Mouse (Mus musculus) heart, adult 2 months (tissue): ENCODE data around the gene Egfl8. TPM values are rescaled to one million over a fixed set of nuclear protein-coding genes. Genes with fewer than 3 reads are reported as not detected.

ENCODE experiments used
- DNase-seq, 2 experiments: peaks; one replicate each; pipeline ENCODE4 v3.0.0; 2021
- H3K27ac ChIP-seq: fragments of 200-600 bp; 2 replicates; pipeline ENCODE4 v1.8.1; 2022
- H3K27me3 ChIP-seq: fragments of 200-500 bp; 2 replicates; pipeline ENCODE4 v1.6.1; 2012; ENCODE audit warnings: mild to moderate bottlenecking, low read length, inconsistent platforms, mixed read lengths; ENCODE audit not compliant: control insufficient read depth, insufficient read depth
- H3K36me3 ChIP-seq: fragments of 200-500 bp; 2 replicates; pipeline ENCODE4 v1.6.1; 2012; ENCODE audit warnings: low read length, inconsistent platforms; ENCODE audit not compliant: control insufficient read depth, insufficient read depth
- H3K4me1 ChIP-seq: fragments of 200-500 bp; 2 replicates; pipeline ENCODE4 v1.6.1; 2011; ENCODE audit warnings: low read length; ENCODE audit not compliant: control insufficient read depth, insufficient read depth
- H3K4me3 ChIP-seq: fragments of 200-600 bp; 2 replicates; pipeline ENCODE4 v1.8.1; 2022
- H3K79me2 ChIP-seq: fragments of 200-500 bp; replicated peaks from 2 replicates; pipeline ENCODE4 v1.6.1; 2012; ENCODE audit warnings: mild to moderate bottlenecking, inconsistent platforms, low read length, moderate library complexity, mixed read lengths; ENCODE audit not compliant: control insufficient read depth, insufficient read depth
- H3K9ac ChIP-seq: fragments of 200-500 bp; 2 replicates; pipeline ENCODE4 v1.6.1; 2012; ENCODE audit warnings: low read depth, mild to moderate bottlenecking, control low read depth, inconsistent platforms, low read length, mixed read lengths
- CTCF ChIP-seq: fragments of 200-600 bp; IDR thresholded peaks from 2 replicates; pipeline ENCODE4 v1.8.1; 2022; ENCODE audit warnings: antibody characterized with exemption, mild to moderate bottlenecking, moderate library complexity
- EP300 ChIP-seq: fragments of 200-500 bp; IDR thresholded peaks from 2 replicates; pipeline ENCODE4 v1.6.1; 2011; ENCODE audit warnings: low read depth, low read length, control low read depth; ENCODE audit not compliant: insufficient read depth
- POLR2A ChIP-seq: fragments of 200-500 bp; IDR thresholded peaks from 2 replicates; pipeline ENCODE4 v1.6.1; 2011; ENCODE audit warnings: mild to moderate bottlenecking, low read depth, low read length, control low read depth; ENCODE audit not compliant: insufficient read depth
- WGBS: fragments of 180-500 bp; shearing (Covaris S2); methylation state at CpG from one replicate; pipeline ENCODE4 v1.1.7; 2018; 5-methylcytosine and 5-hydroxymethylcytosine counted together
- intact Hi-C: fragments of 180-260 bp; cut with DNase I; formaldehyde crosslinking; loops from one replicate; pipeline ENCODE4 v1.15.1; 2025
- polyA plus RNA-seq: library from polyadenylated mRNA; depleted of rRNA; stranded (reverse); fragments of >200 nt; gene quantifications from 2 replicates; pipeline ENCODE4 v1.2.3, GENCODE M21; 2012
- total RNA-seq, 2 experiments: library from RNA; stranded (reverse); gene quantifications; 2 replicates each; pipeline ENCODE4 v1.2.3; 2021

Egfl8 gene
- total and polyA plus RNA-seq, 3 experiments = 1.2 to 2.4 (median 1.8) TPM

DNA sequence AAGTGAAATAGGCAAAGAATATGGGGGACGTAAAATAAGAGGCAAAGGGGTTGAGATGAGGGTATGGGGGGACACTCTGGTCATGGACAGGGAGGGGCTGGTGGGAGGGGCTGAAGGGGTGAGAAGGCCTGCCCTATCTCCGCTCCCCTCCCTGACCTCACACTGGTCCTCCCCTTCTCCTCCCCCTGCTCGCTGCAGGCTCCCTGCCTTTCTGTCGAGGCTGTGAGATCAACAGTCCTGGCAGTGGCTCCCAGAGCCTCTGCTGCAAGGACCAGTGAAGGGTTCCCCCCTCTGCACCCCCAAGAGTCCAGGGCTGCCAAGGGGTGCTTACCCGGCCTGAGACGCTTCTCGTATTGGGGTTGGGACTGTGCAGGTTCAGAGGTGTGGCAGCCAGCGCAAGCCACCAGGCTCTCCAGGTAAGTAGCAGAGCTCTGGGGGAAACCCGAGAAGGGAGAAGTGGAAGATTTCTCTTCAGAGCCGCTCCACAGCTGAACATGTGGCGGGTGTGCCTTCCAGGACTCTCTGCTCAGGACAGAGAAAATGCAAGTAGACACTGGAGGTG lies 44.6 kb upstream of the Egfl8 start:
- no peaks in the 10 kb centered on the region for H3K36me3 ChIP-seq
- H3K27ac ChIP-seq = peak overlapping the region; percentile 85
- peak; percentile 67 to 69 for DNase-seq
- TF ChIP-seq CTCF = no peak
- peak; percentile 70 for TF ChIP-seq POLR2A
- intact Hi-C loops = no loop called here
- H3K79me2 ChIP-seq = no peaks in the 10 kb centered on the region
- H3K27me3 ChIP-seq = no peaks in the 10 kb centered on the region
- 33% methylated on average over 11 of the region's 11 CpGs for WGBS
- peak overlapping the region; percentile 28 for H3K9ac ChIP-seq
- H3K4me1 ChIP-seq = peaks cover 27% of the 10 kb centered on the region
- H3K4me3 ChIP-seq = peak overlapping the region; percentile 44

DNA sequence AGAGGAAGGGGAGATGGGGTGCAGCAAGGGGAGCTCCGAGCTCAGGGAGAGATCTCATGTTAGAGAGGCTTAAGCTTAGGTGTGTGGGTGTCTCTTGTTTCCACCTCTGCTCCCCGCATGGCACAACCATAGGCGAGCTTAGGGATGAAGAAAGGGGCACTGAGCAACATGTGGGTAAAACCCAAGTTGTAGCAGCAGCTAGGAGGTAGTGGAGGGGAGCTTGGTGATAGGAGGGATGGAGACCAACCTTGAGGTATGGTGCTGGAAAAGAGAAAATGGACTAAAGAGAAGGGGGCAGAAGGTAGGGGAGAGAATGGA lies 44.1 kb upstream of the Egfl8 start:
- H3K4me3 ChIP-seq = no peak overlapping the region
- intact Hi-C loops = loop anchor here (5.0 kb wide), 1 partner anchor 32 kb away; no protein-coding TSS in a partner anchor
- peak overlapping the region; percentile 85 for H3K27ac ChIP-seq
- DNase-seq = no peak
- TF ChIP-seq POLR2A (no peak), CTCF (no peak), EP300 (no peak)
- no peak overlapping the region for H3K9ac ChIP-seq
- H3K4me1 ChIP-seq = peaks cover 31% of the 10 kb centered on the region
- H3K27me3 ChIP-seq = no peaks in the 10 kb centered on the region
- H3K79me2 ChIP-seq = no peaks in the 10 kb centered on the region
- WGBS = 65% methylated on average over 3 of the region's 3 CpGs
- no peaks in the 10 kb centered on the region for H3K36me3 ChIP-seq

DNA sequence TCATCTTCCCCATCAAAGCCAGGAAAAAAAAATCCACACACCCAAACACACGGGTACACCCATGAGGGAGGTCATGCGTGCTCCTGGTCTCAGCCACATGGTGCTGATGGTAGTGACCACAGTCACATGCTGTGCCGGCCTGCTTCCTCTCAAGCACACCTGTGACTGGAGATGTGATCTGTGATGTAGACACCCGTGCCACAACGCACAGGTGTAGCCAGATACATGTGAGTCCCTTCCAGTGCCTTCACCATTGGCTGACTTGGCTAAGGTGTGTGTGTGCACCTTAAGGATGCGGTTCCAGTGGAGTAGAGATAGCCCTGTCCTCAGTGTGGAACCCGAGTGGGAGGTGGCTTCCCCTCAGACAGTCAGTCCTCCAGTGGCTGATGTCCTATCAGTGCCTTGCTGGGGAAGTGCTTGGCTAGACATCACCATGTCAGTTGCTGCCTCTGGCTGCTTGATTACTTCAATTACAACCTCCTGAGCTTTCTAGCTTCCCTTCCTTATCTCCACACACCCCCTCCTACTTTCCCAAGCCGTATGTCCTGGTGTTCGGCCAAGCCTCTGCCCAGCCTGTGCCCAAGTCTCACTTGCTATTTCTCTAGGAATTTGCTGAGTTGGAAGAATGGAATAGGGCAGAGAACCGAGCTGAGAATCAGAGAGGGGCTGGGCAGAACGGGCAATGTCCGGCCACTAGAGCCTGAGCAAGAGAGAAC lies 43.6 kb upstream of the Egfl8 start:
- Histone ChIP-seq H3K9ac (no peak overlapping the region), H3K27me3 (no peaks in the 10 kb centered on the region), H3K4me1 (peaks cover 33% of the 10 kb centered on the region), H3K79me2 (no peaks in the 10 kb centered on the region), H3K36me3 (no peaks in the 10 kb centered on the region), H3K27ac (peak overlapping the region; percentile 85), H3K4me3 (no peak overlapping the region)
- peak in 1 of 2 experiments; percentile 31 for DNase-seq
- no peak for TF ChIP-seq POLR2A
- TF ChIP-seq CTCF = no peak
- no peak for TF ChIP-seq EP300
- WGBS = 40% methylated on average over 12 of the region's 12 CpGs
- intact Hi-C loops = loop anchor here (5.0 kb wide), 1 partner anchor 33 kb away; no protein-coding TSS in a partner anchor

DNA sequence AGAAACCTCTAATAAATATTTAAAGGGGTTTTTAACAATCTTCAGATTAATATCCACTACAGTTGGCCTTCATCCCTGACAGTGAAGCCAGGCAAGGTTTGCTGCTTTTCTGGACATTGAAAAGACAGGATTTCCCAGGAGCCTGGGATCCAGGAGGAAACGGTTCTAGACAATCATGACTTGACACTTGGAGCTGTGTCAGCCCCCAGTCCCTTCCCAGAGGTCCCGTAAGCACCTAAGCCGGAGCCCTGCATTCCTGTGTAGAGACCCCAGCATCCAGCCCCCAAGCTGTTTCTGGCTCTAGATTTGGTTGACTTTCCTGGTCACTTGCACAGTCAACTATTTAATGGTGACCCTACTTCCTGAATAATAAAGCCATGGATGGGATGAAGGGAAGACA lies 42.8 kb upstream of the Egfl8 start:
- Histone ChIP-seq H3K9ac (no peak overlapping the region), H3K4me3 (no peak overlapping the region), H3K79me2 (no peaks in the 10 kb centered on the region), H3K27ac (peak overlapping the region; percentile 85), H3K36me3 (no peaks in the 10 kb centered on the region), H3K4me1 (peaks cover 36% of the 10 kb centered on the region), H3K27me3 (no peaks in the 10 kb centered on the region)
- TF ChIP-seq POLR2A (no peak), CTCF (no peak), EP300 (no peak)
- WGBS = 53% methylated on average over 3 of the region's 3 CpGs
- intact Hi-C loops = loop anchor here (5.0 kb wide), 1 partner anchor 34 kb away; no protein-coding TSS in a partner anchor
- no peak for DNase-seq

- Histone ChIP-seq H3K4me1 (peaks cover 33% of the 10 kb centered on the region), H3K4me3 (no peak overlapping the region), H3K36me3 (no peaks in the 10 kb centered on the region), H3K27me3 (no peaks in the 10 kb centered on the region), H3K27ac (peak overlapping the region; percentile 85), H3K9ac (no peak overlapping the region), H3K79me2 (no peaks in the 10 kb centered on the region)
- intact Hi-C loops = loop anchor here (5.0 kb wide), 1 partner anchor 34 kb away; no protein-coding TSS in a partner anchor
- 55% methylated on average over 2 of the region's 2 CpGs for WGBS
- TF ChIP-seq EP300 (no peak), POLR2A (no peak), CTCF (no peak)
- no peak for DNase-seq
Observed at GRCm38 (mm10) chr17:34658145-34658544, 42.4 kb upstream of the Egfl8 start.

DNA sequence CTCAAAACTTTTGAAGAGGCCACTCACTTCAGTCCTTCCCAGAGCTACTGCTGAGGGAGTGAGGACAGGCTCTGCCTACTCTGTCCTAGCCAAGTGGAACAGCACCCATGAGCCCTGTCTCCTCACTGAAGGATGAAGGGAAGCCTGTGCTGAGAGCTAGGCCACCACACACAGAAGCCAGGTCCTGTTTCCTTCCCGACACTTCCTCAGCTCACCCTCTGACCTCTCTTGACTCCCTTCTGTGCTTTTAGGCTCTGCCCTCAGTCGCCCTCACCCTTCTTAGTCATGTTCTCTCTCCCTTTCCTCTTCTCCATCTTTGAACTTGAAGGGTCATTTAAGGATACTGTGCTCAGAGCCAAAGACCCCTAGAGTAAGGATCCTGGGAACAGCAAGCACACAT lies 41.5 kb upstream of the Egfl8 start:
- peak overlapping the region; percentile 83 for H3K27ac ChIP-seq
- WGBS = 18% methylated on average over 2 of the region's 2 CpGs
- no peak for DNase-seq

More for the DNA sequence above, 41.5 kb upstream of the Egfl8 start:
- H3K79me2 ChIP-seq = no peaks in the 10 kb centered on the region
- no peak overlapping the region for H3K9ac ChIP-seq
- H3K36me3 ChIP-seq = no peaks in the 10 kb centered on the region
- TF ChIP-seq EP300 (no peak), POLR2A (no peak), CTCF (no peak)
- intact Hi-C loops = loop anchor here (5.0 kb wide), 1 partner anchor 35 kb away; no protein-coding TSS in a partner anchor
- H3K27me3 ChIP-seq = no peaks in the 10 kb centered on the region
- peaks cover 33% of the 10 kb centered on the region for H3K4me1 ChIP-seq
- H3K4me3 ChIP-seq = no peak overlapping the region
